Mouse (Mus musculus): ENCODE results near the gene Aunip. TPM values are rescaled to one million over a fixed set of nuclear protein-coding genes. Genes with fewer than 3 reads are reported as not detected.

The Aunip gene
- polyA plus RNA-seq, 1 experiment from 2014 or later: 3.3 TPM

GRCm38 (mm10) chr4:134505303-134505789 is 5.5 kb upstream of the Aunip start:
- H3K4me2 ChIP-seq (ENCODE audit: low read length): no peak overlapping the region
- no peaks in the 10 kb centered on the region for H3K9me3 ChIP-seq (replicated peaks; ENCODE audit: control insufficient read depth, low read length)
- H3K27ac ChIP-seq (ENCODE audit: low read depth, low read length): no peak overlapping the region
- H3K9ac ChIP-seq (ENCODE audit: low read length): no peak overlapping the region
- ATAC-seq: no peak
- H3K4me1 ChIP-seq (ENCODE audit: control insufficient read depth, insufficient read depth, low read length): no peaks in the 10 kb centered on the region
- no peak for DNase-seq (ENCODE audit: low spot score)
- no peaks in the 10 kb centered on the region for H3K27me3 ChIP-seq (replicated peaks; ENCODE audit: control insufficient read depth, insufficient read depth, low read length)
- no peak overlapping the region for H3K4me3 ChIP-seq (ENCODE audit: low read depth, low read length)
- no peaks in the 10 kb centered on the region for H3K36me3 ChIP-seq (ENCODE audit: control insufficient read depth, insufficient read depth, low read length)
- WGBS: 92% methylated on average over 4 of the region's 4 CpGs

DNA sequence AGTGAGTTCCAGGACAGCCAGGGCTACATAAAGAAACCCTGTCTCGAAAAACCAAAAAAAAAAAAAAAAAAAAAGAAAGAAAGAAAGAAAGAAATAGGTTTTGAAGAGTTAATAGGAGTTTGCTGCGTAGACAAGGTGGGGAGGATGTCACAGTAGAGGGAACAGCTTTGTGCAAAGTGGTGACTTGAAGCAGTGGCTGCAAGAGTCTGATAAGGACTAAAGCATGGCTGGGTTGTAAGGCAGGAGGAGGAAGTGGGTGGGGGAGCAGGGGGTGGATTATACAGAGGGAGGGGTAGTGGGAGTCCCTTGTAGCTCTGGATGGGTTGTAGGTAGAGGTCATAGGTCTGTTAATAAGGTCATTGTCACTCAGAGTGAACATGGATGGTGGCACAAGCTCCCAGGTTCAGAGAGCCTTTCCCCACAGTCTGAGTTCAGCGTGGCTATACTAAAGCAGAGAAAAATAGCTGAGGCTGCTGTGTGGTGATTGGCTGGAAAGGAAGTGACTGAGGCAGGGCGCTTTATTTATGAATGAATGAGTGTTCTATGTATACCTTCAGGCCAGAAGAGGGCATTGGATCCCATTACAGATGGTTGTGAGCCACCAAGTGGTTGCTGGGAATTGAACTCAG is 4.7 kb upstream of the Aunip start:
- no peaks in the 10 kb centered on the region for H3K27me3 ChIP-seq (replicated peaks; ENCODE audit: control insufficient read depth, insufficient read depth, low read length)
- H3K9me3 ChIP-seq (replicated peaks; ENCODE audit: control insufficient read depth, low read length): no peaks in the 10 kb centered on the region
- H3K9ac ChIP-seq (ENCODE audit: low read length): no peak overlapping the region
- H3K27ac ChIP-seq (ENCODE audit: low read depth, low read length): no peak overlapping the region
- no peaks in the 10 kb centered on the region for H3K36me3 ChIP-seq (ENCODE audit: control insufficient read depth, insufficient read depth, low read length)
- ATAC-seq (no peak), DNase-seq (ENCODE audit: low spot score) (no peak)
- peaks cover under 1% of the 10 kb centered on the region for H3K4me1 ChIP-seq (ENCODE audit: control insufficient read depth, insufficient read depth, low read length)
- H3K4me3 ChIP-seq (ENCODE audit: low read depth, low read length): no peak overlapping the region
- no peak overlapping the region for H3K4me2 ChIP-seq (ENCODE audit: low read length)
- WGBS: 78% methylated on average over 3 of the region's 4 CpGs

GRCm38 (mm10) chr4:134506713-134507112 is 4.1 kb upstream of the Aunip start:
- H3K4me3 ChIP-seq (ENCODE audit: low read depth, low read length): no peak overlapping the region
- no peak overlapping the region for H3K27ac ChIP-seq (ENCODE audit: low read depth, low read length)
- no peak overlapping the region for H3K4me2 ChIP-seq (ENCODE audit: low read length)
- no peaks in the 10 kb centered on the region for H3K9me3 ChIP-seq (replicated peaks; ENCODE audit: control insufficient read depth, low read length)
- DNase-seq (ENCODE audit: low spot score): no peak
- H3K27me3 ChIP-seq (replicated peaks; ENCODE audit: control insufficient read depth, insufficient read depth, low read length): no peaks in the 10 kb centered on the region
- 87% methylated on average over 19 of the region's 19 CpGs for WGBS
- ATAC-seq: no peak
- no peak overlapping the region for H3K9ac ChIP-seq (ENCODE audit: low read length)
- no peaks in the 10 kb centered on the region for H3K36me3 ChIP-seq (ENCODE audit: control insufficient read depth, insufficient read depth, low read length)
- peaks cover 6% of the 10 kb centered on the region for H3K4me1 ChIP-seq (ENCODE audit: control insufficient read depth, insufficient read depth, low read length)

DNA sequence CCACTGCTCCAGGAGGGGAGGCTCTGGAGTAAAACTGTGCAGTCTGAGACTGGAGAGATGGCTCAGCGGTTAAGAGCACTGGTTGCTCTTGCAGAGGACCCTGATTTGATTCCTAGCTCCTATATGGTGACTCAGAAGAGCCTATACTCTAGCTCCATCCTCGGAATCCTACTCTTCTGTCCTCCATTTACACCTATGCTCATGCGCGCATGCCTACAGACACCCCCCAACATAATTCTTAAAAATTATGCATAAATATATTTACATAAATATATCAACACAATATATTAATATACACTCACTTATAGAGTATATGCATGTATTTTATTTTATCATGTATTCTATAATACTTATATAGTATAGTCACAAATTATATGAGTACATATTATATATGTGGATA is 403 bp upstream of the Aunip start:
- no peaks in the 10 kb centered on the region for H3K36me3 ChIP-seq (ENCODE audit: control insufficient read depth, insufficient read depth, low read length)
- H3K27me3 ChIP-seq (replicated peaks; ENCODE audit: control insufficient read depth, insufficient read depth, low read length): no peaks in the 10 kb centered on the region
- peak overlapping the region; percentile 83 for H3K4me2 ChIP-seq (ENCODE audit: low read length)
- DNase-seq (ENCODE audit: low spot score): no peak
- H3K9ac ChIP-seq (ENCODE audit: low read length): no peak overlapping the region
- 74% methylated on average over 4 of the region's 4 CpGs for WGBS
- H3K4me3 ChIP-seq (ENCODE audit: low read depth, low read length): no peak overlapping the region
- H3K9me3 ChIP-seq (replicated peaks; ENCODE audit: control insufficient read depth, low read length): no peaks in the 10 kb centered on the region
- peak; percentile 30 for ATAC-seq
- no peak overlapping the region for H3K27ac ChIP-seq (ENCODE audit: low read depth, low read length)
- H3K4me1 ChIP-seq (ENCODE audit: control insufficient read depth, insufficient read depth, low read length): peaks cover 8% of the 10 kb centered on the region

DNA sequence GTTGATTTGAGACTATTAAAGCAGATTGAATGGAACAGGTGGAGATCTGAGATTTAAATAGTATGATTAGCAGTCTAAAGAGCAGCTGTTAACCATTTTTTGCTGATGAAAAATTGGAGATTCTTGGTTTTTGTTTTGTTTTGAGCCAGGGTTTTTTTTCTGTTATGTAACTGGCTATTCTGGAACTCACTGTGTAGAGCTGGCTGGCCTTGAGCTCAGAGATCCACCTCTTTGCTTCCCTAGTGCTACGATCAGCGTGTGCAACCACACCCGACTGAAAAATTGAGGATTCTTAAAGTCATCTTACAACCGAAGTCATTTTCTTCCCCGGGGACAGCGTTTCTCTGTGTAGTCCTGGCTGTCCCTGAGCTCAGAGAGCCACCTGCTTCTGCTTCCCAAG is 931 bp downstream of the Aunip start:
- ATAC-seq (no peak), DNase-seq (ENCODE audit: low spot score) (no peak)
- H3K4me1 ChIP-seq (ENCODE audit: control insufficient read depth, insufficient read depth, low read length): peaks cover 8% of the 10 kb centered on the region
- 75% methylated on average over 6 of the region's 6 CpGs for whole genome bisulfite sequencing
- H3K9ac ChIP-seq (ENCODE audit: low read length): peak overlapping the region; percentile 58
- H3K36me3 ChIP-seq (ENCODE audit: control insufficient read depth, insufficient read depth, low read length): no peaks in the 10 kb centered on the region
- H3K27me3 ChIP-seq (replicated peaks; ENCODE audit: control insufficient read depth, insufficient read depth, low read length): no peaks in the 10 kb centered on the region
- peak overlapping the region; percentile 83 for H3K4me2 ChIP-seq (ENCODE audit: low read length)
- H3K27ac ChIP-seq (ENCODE audit: low read depth, low read length): no peak overlapping the region
- no peaks in the 10 kb centered on the region for H3K9me3 ChIP-seq (replicated peaks; ENCODE audit: control insufficient read depth, low read length)
- H3K4me3 ChIP-seq (ENCODE audit: low read depth, low read length): peak overlapping the region; percentile 50

- DNase-seq (ENCODE audit: low spot score) (peak; percentile 61), ATAC-seq (no peak)
- WGBS: 30% methylated on average over 15 of the region's 15 CpGs
- H3K4me1 ChIP-seq (ENCODE audit: control insufficient read depth, insufficient read depth, low read length): peaks cover 8% of the 10 kb centered on the region
- no peaks in the 10 kb centered on the region for H3K9me3 ChIP-seq (replicated peaks; ENCODE audit: control insufficient read depth, low read length)
- H3K27ac ChIP-seq (ENCODE audit: low read depth, low read length): no peak overlapping the region
- H3K36me3 ChIP-seq (ENCODE audit: control insufficient read depth, insufficient read depth, low read length): no peaks in the 10 kb centered on the region
- peak overlapping the region; percentile 31 for H3K4me2 ChIP-seq (ENCODE audit: low read length)
- no peaks in the 10 kb centered on the region for H3K27me3 ChIP-seq (replicated peaks; ENCODE audit: control insufficient read depth, insufficient read depth, low read length)
- no peak overlapping the region for H3K4me3 ChIP-seq (ENCODE audit: low read depth, low read length)
- H3K9ac ChIP-seq (ENCODE audit: low read length): peak overlapping the region; percentile 10; the same call in 1 of the 2 replicates
These were observed 2.0 kb downstream of the Aunip start for GRCm38 (mm10) chr4:134512798-134513197.

GRCm38 (mm10) chr4:134514309-134514930 is 3.6 kb downstream of the Aunip start:
- WGBS: 90% methylated on average over 11 of the region's 11 CpGs
- H3K27me3 ChIP-seq (replicated peaks; ENCODE audit: control insufficient read depth, insufficient read depth, low read length): no peaks in the 10 kb centered on the region
- no peak overlapping the region for H3K27ac ChIP-seq (ENCODE audit: low read depth, low read length)
- DNase-seq (ENCODE audit: low spot score): no peak
- no peak overlapping the region; the same call in 1 of the 2 replicates for H3K9ac ChIP-seq (ENCODE audit: low read length)
- H3K4me1 ChIP-seq (ENCODE audit: control insufficient read depth, insufficient read depth, low read length): peaks cover 8% of the 10 kb centered on the region
- H3K36me3 ChIP-seq (ENCODE audit: control insufficient read depth, insufficient read depth, low read length): no peaks in the 10 kb centered on the region
- no peak for ATAC-seq
- H3K4me3 ChIP-seq (ENCODE audit: low read depth, low read length): no peak overlapping the region
- H3K4me2 ChIP-seq (ENCODE audit: low read length): no peak overlapping the region
- no peaks in the 10 kb centered on the region for H3K9me3 ChIP-seq (replicated peaks; ENCODE audit: control insufficient read depth, low read length)

- Histone ChIP-seq H3K4me3 (ENCODE audit: low read depth, low read length) (no peak overlapping the region), H3K9me3 (replicated peaks; ENCODE audit: control insufficient read depth, low read length) (no peaks in the 10 kb centered on the region), H3K4me1 (ENCODE audit: control insufficient read depth, insufficient read depth, low read length) (peaks cover 8% of the 10 kb centered on the region), H3K4me2 (ENCODE audit: low read length) (no peak overlapping the region), H3K27ac (ENCODE audit: low read depth, low read length) (no peak overlapping the region), H3K36me3 (ENCODE audit: control insufficient read depth, insufficient read depth, low read length) (no peaks in the 10 kb centered on the region), H3K9ac (ENCODE audit: low read length) (no peak overlapping the region), H3K27me3 (replicated peaks; ENCODE audit: control insufficient read depth, insufficient read depth, low read length) (no peaks in the 10 kb centered on the region)
- DNase-seq (ENCODE audit: low spot score) (no peak), ATAC-seq (no peak)
- WGBS: 80% methylated on average over 7 of the region's 7 CpGs
These were observed 4.8 kb downstream of the Aunip start for GRCm38 (mm10) chr4:134515614-134516013.

DNA sequence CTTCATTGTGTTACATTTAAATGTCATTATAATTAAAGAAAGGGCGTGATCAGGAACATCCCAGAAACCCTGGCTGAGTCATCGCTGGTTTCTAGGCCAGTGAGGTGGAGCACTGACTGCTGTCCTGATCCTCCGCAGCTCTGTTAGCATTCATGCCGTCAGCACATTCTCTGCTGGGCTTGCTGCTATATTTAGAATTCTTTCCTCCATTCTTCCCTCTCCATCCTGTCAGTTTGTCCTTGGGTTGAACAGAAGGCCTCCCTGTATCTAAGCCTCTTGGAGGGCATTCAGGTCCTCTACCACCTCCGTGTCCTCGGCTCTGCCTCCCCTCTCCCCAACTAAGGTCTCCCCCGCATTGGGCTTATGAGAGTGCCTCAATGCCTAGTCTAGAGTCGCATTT is 6.2 kb downstream of the Aunip start:
- Histone ChIP-seq H3K4me3 (ENCODE audit: low read depth, low read length) (no peak overlapping the region), H3K4me2 (ENCODE audit: low read length) (no peak overlapping the region), H3K36me3 (ENCODE audit: control insufficient read depth, insufficient read depth, low read length) (0 out of 2 replicates have a peak, but pooled peaks cover 5% of the 10 kb centered on the region), H3K4me1 (ENCODE audit: control insufficient read depth, insufficient read depth, low read length) (no peaks in the 10 kb centered on the region), H3K27me3 (replicated peaks; ENCODE audit: control insufficient read depth, insufficient read depth, low read length) (no peaks in the 10 kb centered on the region), H3K27ac (ENCODE audit: low read depth, low read length) (no peak overlapping the region), H3K9me3 (replicated peaks; ENCODE audit: control insufficient read depth, low read length) (no peaks in the 10 kb centered on the region), H3K9ac (ENCODE audit: low read length) (no peak overlapping the region)
- WGBS: 86% methylated on average over 8 of the region's 8 CpGs
- ATAC-seq: no peak
- no peak for DNase-seq (ENCODE audit: low spot score)
